In genomic region chr9:40989940-40990588, GRCm38 (mm10) we compare ENCODE assay signal across 9 mouse cellular contexts. TPM values are rescaled to one million over a fixed set of nuclear protein-coding genes. Genes with fewer than 3 reads are reported as not detected.
DNase-seq lines count a peak whose midpoint lies in the region; ATAC-seq lines count a peak whose summit lies in the region.
"Had no signal": no experiment of that assay in that cellular context is flagged by ENCODE, and none has a peak within 500 bp of the region (broad histone marks: within the 10 kb centered on the region; RNA-seq: fewer than 3 reads in every experiment).

No protein-coding gene starts in this region.

- no peaks in the 10 kb centered on the region for H3K27me3 ChIP-seq in forebrain, embryonic 15.5 days
- no peaks in the 10 kb centered on the region for H3K27me3 ChIP-seq in hindbrain, embryonic 16.5 days (replicated peaks; ENCODE audit: control insufficient read depth, insufficient read depth, low read length)
- H3K27me3 ChIP-seq: embryonic facial prominence, embryonic 15.5 days had no signal

- peak; percentile 27 for DNase-seq in urinary bladder, postnatal 25 days (ENCODE audit: low spot score)
- no peak for DNase-seq in urinary bladder, postnatal 10 days (ENCODE audit: low spot score)
- DNase-seq in c-Kit-positive CD71-positive TER-119-negative erythroid progenitor cells, embryonic 14.5 days (ENCODE audit: low read depth) = peak; percentile 42
- DNase-seq in left cerebral cortex, postnatal 25 days (ENCODE audit: low spot score in 2 of 2) = peak; percentile 72 to 74
- DNase-seq in naive thymus-derived CD4-positive, alpha-beta T cell, adult 2 months (ENCODE audit: low read depth) = peak; percentile 83
- DNase-seq in thymus, postnatal 36 days = peak; percentile 10 to 32

- no peaks in the 10 kb centered on the region for H3K36me3 ChIP-seq in forebrain, embryonic 15.5 days
- H3K36me3 ChIP-seq in hindbrain, embryonic 16.5 days (ENCODE audit: control insufficient read depth, insufficient read depth, low read length) = no peaks in the 10 kb centered on the region
- H3K36me3 ChIP-seq: embryonic facial prominence, embryonic 15.5 days had no signal

- peak; percentile 60 for ATAC-seq in forebrain, embryonic 15.5 days (replicated peaks)
- ATAC-seq in hindbrain, embryonic 16.5 days = peak; percentile 82

- H3K4me3 ChIP-seq in forebrain, embryonic 15.5 days = no peak overlapping the region
- H3K4me3 ChIP-seq in hindbrain, embryonic 16.5 days (ENCODE audit: low read length) = no peak overlapping the region
- H3K4me3 ChIP-seq: embryonic facial prominence, embryonic 15.5 days had no signal

- 38% methylated on average over 4 of the region's 4 CpGs for WGBS in forebrain, embryonic 15.5 days
- 38% methylated on average over 4 of the region's 4 CpGs for WGBS in hindbrain, embryonic 16.5 days

- H3K9me3 ChIP-seq in forebrain, embryonic 15.5 days = no peaks in the 10 kb centered on the region
- H3K9me3 ChIP-seq in hindbrain, embryonic 16.5 days (ENCODE audit: control insufficient read depth, low read length) = no peaks in the 10 kb centered on the region
- H3K9me3 ChIP-seq: embryonic facial prominence, embryonic 15.5 days had no signal

- peaks cover 4% of the 10 kb centered on the region for H3K4me1 ChIP-seq in forebrain, embryonic 15.5 days
- H3K4me1 ChIP-seq in hindbrain, embryonic 16.5 days (ENCODE audit: control insufficient read depth, insufficient read depth, low read depth, low read length) = peaks cover 5% of the 10 kb centered on the region
- H3K4me1 ChIP-seq: embryonic facial prominence, embryonic 15.5 days had no signal

- no peak overlapping the region for H3K9ac ChIP-seq in forebrain, embryonic 15.5 days (replicated peaks)
- H3K9ac ChIP-seq in hindbrain, embryonic 16.5 days (ENCODE audit: low read depth, low read length) = peak overlapping the region; percentile 52
- H3K9ac ChIP-seq: embryonic facial prominence, embryonic 15.5 days had no signal

- no peak overlapping the region for H3K4me2 ChIP-seq in forebrain, embryonic 15.5 days (replicated peaks)
- no peak overlapping the region for H3K4me2 ChIP-seq in hindbrain, embryonic 16.5 days (ENCODE audit: low read length)
- H3K4me2 ChIP-seq: embryonic facial prominence, embryonic 15.5 days had no signal

- intact Hi-C loops in left cerebral cortex, postnatal 25 days (cut with DNase I) = loop anchor here (1.0 to 2.0 kb wide), 3 partner anchors 38 to 200 kb away; no protein-coding TSS in a partner anchor

- peak overlapping the region; percentile 58 for H3K27ac ChIP-seq in forebrain, embryonic 15.5 days (replicated peaks)
- H3K27ac ChIP-seq in hindbrain, embryonic 16.5 days (ENCODE audit: low read depth, low read length) = peak overlapping the region; percentile 59; the same call in 1 of the 2 replicates
- H3K27ac ChIP-seq: embryonic facial prominence, embryonic 15.5 days had no signal

RNA-seq across cellular contexts. Expression of gene Crtam, which starts 14.4 kb away (rescaled TPM):
- polyA plus RNA-seq in forebrain, embryonic 15.5 days (2015; fragmentation: Nextera tagmentation; extraction: Ambion mirVana) = not detected in 2 replicates
- 0.06 and 0.40 TPM in 2 replicates for polyA plus RNA-seq in hindbrain, embryonic 16.5 days (2015; fragmentation: Nextera tagmentation; extraction: Ambion mirVana)
- not detected for total RNA-seq in left cerebral cortex, postnatal 25 days (2021)

RNA-seq across cellular contexts. Expression of gene Jhy, which starts 26.1 kb away (rescaled TPM):
- polyA plus RNA-seq in forebrain, embryonic 15.5 days (2015; fragmentation: Nextera tagmentation; extraction: Ambion mirVana) = 0.27 and 0.99 TPM in 2 replicates
- 0.97 and 1.3 TPM in 2 replicates for polyA plus RNA-seq in hindbrain, embryonic 16.5 days (2015; fragmentation: Nextera tagmentation; extraction: Ambion mirVana)
- total RNA-seq in left cerebral cortex, postnatal 25 days (2021) = under 1 TPM; 0.64 to 0.99 TPM
